Mouse (Mus musculus) cerebral cortex, adult 2 months (tissue): ENCODE results near the gene Camk2b.

Experiments used
- WGBS: fragments of 180-500 bp; shearing (Covaris S2); methylation state at CpG from one replicate; pipeline ENCODE4 v1.1.7; 2018; 5-methylcytosine and 5-hydroxymethylcytosine counted together

The Camk2b gene

DNA sequence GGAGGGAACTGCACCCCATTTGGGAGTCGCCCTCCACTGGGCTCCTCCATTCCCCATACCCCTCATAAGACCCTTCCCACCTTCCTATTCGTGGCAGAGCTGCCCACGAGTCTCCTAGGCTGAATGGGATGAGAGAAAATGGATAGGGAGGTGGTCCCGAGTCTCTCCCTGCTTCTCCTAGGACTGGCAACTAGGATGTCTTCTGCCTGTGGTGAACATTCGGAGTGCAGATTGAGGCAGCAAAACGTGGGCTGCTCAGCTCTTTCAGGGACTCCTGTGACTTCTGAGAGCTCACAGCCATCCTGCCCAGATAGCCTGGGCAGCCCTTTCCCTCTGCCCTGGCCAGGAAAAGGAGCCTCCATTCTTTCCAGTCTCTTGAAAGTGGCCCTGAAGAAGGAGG is at the start of gene Camk2b:
Gene Camk2b, minus strand, starts transcription at position 187 of the 400 bp plus-strand sequence.
- WGBS, result 14% methylated on average over 6 of the region's 6 CpGs

DNA sequence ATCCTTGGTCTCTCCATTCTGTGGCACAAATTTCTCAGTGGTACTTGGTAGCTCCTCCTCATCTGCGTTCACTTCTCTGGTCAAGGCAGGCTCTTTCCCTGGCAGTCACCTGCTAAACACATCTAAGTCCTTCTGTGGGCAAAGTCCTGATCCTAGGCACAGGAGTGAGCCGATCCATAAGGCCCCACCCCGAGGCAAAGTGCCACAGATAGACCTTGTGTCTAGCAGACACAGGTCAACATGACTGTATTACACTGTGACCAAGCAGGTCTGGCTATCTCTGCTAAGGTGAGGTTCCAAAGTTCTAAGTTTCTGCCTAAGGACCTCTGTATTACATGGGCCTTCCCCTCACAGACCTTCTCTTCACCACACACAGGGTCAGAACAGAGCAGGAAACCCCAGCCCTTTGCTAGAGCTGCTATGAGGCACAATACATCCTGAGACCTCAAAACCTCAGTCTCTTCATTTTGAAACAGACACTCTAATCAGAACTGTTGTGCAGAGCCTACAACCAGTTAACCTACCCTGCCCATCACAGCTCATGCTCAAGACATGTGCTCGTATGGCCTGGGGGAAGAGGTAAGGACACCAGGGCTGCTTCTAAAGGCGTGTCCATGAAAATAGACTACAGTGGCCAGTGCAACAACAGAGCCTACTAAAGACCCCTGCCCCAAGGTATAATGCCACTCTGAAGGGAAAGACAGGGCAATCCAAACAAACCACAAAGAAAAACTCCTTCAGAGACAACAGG is 45.7 kb upstream of the Camk2b start:
- WGBS, result 94% methylated on average over 5 of the region's 5 CpGs

DNA sequence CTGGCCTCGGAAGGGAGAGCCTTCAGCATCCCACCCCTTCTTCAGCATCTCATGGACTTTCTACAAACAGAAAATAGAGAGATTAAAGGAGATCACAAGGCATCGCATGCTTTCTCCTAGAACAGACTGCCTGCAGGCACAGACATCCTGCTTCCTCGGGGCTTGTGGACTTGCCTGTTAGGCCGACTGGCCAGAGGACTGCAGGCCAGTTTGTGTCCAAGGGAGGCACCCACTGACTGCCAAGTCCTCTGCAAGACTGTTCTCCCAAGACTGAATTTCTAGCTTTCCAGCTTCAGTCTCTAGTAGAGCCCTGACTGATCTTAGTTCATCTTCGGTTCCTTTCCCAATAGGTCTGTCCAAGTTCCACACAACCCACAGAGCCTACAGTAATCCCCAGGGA is 42.1 kb upstream of the Camk2b start:
- WGBS, result 78% methylated on average over 5 of the region's 5 CpGs

- WGBS, result 46% methylated on average over 3 of the region's 3 CpGs
Observed at GRCm38 (mm10) chr11:6107722-6108121, 41.6 kb upstream of the Camk2b start.

DNA sequence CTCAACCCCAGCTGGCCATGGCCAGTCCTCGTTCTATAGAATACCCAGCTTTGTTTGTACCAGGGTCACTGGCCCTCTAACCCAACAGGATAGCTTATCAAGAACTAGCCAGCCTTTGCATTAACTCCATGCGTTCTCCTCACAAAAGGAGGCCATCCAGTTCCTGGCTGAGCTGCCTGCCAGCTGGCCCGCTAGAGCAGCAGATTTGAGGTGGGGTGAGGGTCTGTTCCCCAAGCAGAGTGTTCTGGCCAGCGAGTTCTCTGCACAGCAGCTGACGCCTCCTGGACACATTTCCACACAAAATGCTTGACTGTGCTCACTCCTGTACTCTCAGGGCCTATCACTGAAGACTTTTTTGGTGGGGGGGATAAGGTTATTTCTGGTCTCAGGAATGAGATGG is 38.6 kb upstream of the Camk2b start:
- WGBS, result 75% methylated on average over 5 of the region's 5 CpGs

- WGBS, result 91% methylated on average over 3 of the region's 3 CpGs
Observed at GRCm38 (mm10) chr11:6096637-6097036, 30.5 kb upstream of the Camk2b start.

DNA sequence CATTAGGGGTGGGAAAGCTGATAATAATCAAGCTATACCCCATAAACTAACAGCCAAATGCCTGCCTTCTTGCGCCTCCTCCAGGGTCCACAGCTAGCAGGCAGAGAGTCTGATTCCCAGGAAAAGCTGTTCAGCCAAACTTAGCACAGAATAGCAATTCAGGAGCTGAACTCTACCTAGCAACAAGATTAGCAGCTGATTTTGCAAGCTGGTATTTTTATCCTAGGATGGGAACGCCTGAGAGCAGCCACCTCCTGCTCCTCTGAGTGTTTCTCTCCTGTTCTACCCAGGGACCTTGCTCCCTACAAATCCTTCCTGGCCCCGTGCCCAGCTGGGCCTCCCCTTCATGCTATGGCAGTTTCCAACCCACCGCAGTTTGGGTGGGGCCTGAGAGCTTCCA is 20.8 kb upstream of the Camk2b start:
- 26% methylated on average over 4 of the region's 4 CpGs for WGBS

DNA sequence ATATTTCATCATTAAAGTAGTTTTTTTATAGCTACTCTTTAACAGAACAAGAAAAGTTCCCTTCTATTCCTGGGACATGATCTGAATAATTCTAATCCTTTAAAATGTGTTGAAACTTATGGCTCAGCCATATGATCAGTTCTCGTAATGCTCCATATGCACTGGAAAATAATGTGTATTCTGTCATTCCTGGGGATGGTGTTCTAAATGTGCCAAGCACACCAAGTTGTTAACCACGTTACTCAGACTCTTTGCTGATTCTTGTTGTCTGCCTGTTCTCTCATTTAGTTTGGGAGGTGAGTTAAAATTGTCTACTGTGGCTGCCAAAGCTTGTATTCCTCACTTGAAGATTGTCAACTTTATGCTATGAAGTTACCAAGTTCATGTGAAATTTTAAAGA is 12.6 kb upstream of the Camk2b start:
- WGBS, result 47% methylated on average over 2 of the region's 2 CpGs

- 26% methylated on average over 8 of the region's 8 CpGs for WGBS
Observed at GRCm38 (mm10) chr11:6075618-6076066, 9.5 kb upstream of the Camk2b start.

DNA sequence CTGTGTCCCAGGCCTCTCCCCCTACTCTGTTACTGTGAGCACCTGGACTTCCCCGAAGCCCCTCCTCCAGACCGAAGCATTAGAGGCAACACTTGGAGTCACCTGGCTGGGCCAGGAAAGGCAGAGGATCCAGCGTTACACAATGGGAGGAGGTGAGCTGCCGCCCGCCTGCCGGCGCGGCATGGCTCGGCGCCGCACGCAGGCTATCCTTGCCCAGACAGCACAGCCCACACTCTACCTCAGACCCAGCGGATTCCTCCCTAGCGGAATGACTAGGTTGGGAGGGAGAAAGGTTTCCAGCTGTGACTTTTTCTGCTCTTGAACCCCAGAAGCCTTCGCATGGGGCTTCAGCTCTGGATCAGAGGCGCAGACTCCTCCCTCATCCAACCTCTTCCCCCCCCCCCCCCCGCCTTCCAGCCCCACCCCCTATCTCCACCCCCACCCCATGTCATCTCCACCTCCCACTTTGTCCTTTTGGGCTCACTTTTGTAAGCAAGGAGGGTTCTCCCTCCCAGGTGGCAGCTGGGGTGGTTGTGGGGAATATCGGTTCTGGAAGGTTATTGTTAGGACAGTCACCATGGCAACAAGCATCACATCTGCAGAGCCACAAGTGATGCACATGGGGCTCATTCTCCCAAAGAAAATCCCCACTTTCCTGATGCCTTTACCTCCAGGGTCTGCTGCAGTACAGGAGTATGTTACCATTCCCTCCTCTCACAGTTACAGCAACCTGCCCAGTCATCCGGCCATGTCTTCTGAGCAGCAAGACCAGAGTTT is 2.2 kb upstream of the Camk2b start:
- 6% methylated on average over 19 of the region's 19 CpGs for WGBS

DNA sequence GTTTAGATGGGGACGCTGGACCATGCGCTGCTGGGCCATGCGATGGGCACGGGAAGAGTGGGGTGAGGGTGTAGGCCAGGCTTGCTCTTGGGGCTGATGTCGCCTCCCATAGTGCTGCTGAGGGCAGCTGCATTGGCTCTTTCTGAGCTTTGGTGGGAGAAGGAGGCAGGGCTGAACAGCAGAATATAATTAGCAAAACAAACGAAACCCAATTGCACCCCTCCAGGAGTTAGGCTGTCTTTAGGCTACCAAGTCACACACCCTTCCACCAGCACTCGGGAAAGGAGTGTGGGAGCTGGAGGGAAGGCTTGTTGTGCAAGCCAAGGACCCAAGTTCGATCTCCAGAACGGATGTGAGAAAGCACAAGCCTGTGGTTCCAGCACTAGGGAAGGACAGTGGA is 998 bp upstream of the Camk2b start:
- WGBS, result 53% methylated on average over 9 of the region's 9 CpGs

DNA sequence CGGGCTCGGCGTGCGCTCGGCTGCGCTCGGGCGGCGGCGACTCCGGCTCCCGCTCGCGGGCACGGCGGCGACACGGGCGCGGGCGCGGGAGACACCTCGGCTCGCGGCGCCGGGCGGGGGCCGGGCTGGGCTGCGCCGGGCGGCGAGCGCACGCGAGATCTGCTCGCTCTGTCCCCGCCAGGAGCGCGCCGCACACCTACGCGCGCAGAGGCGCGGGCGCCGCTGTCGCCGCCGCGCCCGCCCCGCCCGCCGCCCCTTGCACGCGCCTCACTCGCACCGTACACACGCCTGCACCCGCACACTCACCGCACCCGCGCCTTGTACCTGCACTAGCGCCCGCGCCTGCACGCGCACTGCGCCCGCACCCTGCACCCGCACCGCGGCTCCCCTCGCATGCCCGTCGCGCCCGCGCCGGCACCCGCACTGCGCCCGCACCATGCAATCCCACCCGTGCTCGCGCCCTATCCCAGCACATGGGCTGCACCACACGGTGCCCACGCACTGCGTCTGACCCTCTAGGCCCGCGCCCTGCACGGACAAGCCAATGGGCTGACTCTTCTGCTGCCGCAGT is 526 bp downstream of the Camk2b start:
- 1% methylated on average over 93 of the region's 95 CpGs for WGBS

- WGBS, result 1% methylated on average over 55 of the region's 55 CpGs
Observed at GRCm38 (mm10) chr11:6065046-6065521, 1.1 kb downstream of the Camk2b start.

DNA sequence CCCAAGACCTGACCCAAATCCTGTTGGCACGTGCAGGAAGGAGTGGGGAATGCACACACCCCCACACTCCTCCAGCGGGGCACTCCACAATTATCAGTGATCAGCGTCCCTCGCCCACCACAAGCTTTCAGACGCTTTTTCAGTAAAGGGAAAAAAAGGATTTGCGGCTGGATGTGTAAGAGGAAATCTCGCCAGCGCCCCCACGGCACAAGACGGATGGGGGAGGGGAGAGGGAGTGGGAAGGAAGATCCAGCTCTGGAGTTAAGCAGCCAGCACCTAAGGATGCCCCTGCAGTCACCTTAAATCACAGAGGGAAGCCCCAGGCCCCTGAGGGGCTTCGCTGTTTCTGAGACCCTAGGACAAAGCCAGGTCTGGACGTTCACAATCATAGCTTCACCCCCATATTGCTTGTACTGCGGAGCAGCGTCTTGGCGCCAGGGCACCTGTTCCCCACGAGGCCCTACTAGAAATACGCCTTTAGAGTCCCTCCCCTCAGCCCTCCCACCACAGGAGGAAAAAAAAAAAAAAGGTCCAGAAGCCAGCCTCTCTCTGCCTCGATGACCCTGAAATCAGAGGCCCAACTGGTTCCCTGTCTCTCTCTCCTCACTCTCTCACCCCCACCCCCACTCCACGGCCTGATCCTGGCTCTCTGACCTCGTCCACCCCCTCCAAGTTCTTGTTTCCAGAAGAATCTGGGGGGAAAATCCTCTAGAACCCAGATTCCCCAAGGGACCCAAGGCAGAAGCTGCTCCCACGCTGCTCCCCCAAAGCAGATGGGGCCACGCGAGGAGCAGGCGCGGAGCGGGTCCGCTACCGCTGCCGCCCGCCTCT is 1.7 kb downstream of the Camk2b start:
- 2% methylated on average over 30 of the region's 30 CpGs for WGBS

- 24% methylated on average over 17 of the region's 17 CpGs for WGBS
Observed at GRCm38 (mm10) chr11:6063501-6064214, 2.5 kb downstream of the Camk2b start.

DNA sequence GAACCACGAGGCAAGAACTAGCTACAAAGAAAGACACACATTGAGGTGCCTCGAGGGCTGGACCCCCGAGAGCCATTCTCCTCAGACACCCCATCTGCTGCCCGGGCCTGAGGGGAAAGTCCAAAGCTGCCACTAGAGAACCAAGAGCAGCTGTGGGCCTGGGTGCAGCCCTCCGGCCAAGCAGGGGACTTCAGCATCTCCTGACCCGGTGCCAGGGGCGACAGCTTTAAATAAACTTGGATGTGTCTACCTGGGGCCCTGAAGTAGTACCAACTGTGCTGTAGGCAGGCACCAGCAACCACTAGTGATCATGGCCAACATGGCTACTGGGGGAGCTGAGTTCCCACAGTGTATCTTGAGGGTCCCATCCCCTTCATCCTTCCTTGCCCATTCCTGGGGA is 3.1 kb downstream of the Camk2b start:
- WGBS, result 59% methylated on average over 7 of the region's 7 CpGs

GRCm38 (mm10) chr11:6062329-6062728 is 3.8 kb downstream of the Camk2b start:
- WGBS, result 52% methylated on average over 11 of the region's 11 CpGs

DNA sequence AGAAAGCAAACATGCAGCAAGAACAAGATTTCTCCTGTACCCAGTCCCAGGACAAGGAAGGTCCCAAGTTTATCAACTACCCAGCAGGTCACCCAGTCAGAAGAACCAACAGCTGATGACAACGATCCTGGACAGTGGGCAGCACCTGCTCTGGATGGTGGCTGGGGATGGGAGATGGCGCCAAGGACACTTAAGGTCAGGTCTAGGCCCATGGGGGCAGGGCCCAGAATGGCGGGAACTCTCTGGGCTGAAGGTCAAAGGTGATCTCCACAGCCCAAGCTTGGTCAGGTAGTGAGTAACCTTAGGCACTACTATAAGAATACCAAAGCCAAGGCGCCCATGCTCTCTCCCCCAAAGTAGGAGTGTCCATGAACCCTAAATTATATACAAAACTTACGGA is 4.3 kb downstream of the Camk2b start:
- WGBS, result 57% methylated on average over 5 of the region's 5 CpGs

- 78% methylated on average over 10 of the region's 10 CpGs for whole genome bisulfite sequencing
Observed at GRCm38 (mm10) chr11:6059162-6059561, 7.0 kb downstream of the Camk2b start.

DNA sequence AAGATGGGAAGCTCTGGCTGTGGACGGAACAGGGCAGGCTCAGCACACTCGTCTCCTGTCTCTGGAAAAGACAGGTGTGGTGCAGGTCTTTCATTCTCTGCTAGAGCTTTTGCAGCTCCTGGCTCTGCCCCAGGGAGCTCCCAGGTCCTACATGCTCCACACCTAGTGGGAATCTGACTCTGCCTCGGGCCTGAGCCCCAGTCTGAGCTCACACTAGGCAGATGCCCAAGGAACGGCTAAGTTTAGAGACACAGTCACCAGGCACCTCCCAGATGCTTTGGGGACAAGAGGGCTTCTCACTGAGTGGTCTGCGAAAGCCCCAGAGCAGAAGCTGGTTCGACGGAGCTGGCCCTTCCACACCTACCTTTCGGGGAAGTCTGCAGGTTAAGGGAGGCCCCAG is 12.8 kb downstream of the Camk2b start:
- WGBS, result 68% methylated on average over 8 of the region's 8 CpGs

GRCm38 (mm10) chr11:6050066-6050560 is 16.0 kb downstream of the Camk2b start:
- 52% methylated on average over 4 of the region's 4 CpGs for WGBS
